Mouse (Mus musculus) liver (tissue): ENCODE measurements around the gene Ppme1.
A peak's percentile ranks its signal among the peaks of the same experiment; 100 is the strongest.

ENCODE experiments used
- DNase-seq: peaks from one replicate; pipeline ENCODE4 v3.0.0-alpha.2; 2020; ENCODE audit warnings: mixed read lengths

The Ppme1 gene

DNA sequence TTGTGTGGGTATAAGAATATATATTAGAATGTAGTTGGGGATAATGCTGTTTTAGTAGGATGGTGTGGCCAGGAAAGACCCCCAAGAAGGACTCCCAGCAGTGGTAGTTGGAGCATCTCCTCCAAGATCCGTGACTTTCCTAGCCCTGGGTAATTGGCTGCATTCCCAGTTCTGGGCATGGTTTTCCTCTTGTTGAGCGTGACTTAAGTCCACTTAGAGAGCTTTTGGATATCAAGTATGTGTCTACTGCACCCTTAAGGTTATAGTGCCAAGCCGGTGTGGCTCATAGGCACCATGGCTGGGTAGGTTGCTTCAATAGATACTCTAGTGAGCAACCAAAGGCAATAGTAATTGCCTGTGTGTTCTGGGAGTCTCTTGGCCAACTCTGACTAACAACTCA lies 48.4 kb downstream of the Ppme1 start:
- no peak for DNase-seq

DNA sequence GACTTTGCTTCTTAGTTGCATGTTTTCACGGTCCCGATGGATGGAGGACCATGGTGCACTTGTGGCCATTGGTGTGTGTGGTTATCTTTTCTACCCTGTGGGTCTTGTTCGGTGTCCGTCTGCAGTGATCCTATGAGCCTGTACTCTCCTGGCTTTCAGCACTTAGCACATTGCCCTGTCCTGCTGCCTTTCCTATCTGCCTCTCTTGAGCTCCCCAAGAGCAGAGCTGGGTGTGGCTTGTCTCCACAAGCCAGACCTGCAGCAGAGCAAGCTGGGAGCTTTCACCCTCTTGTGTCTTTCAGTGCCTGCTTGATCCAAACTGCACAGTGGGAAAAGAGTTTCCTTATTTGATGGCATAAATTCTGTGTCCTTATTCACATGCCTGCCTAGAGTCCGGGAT lies 54.6 kb downstream of the Ppme1 start:
- DNase-seq: peak; percentile 47

DNA sequence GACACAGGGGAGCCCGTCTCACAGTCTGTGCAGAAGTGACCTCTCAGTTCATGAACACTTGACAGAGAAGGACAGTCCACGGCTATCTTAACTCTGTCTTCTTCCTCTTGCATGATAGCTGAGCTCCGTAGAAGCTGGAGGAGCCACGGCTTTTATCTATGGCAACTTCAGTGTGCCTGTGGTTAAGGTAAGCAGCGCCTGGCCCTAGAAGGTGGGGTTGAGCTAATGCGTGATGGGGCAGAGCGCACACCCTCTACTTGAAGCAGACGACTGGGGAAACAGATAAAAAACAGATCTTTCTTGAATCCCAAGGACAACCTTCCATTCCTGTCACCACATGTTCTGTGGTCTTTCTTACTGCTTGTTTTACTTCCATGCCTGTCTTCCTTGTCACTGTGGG lies 55.2 kb downstream of the Ppme1 start:
- peak; percentile 55 for DNase-seq

GRCm38 (mm10) chr7:100312716-100313115 lies 59.4 kb downstream of the Ppme1 start:
- DNase-seq: no peak

DNA sequence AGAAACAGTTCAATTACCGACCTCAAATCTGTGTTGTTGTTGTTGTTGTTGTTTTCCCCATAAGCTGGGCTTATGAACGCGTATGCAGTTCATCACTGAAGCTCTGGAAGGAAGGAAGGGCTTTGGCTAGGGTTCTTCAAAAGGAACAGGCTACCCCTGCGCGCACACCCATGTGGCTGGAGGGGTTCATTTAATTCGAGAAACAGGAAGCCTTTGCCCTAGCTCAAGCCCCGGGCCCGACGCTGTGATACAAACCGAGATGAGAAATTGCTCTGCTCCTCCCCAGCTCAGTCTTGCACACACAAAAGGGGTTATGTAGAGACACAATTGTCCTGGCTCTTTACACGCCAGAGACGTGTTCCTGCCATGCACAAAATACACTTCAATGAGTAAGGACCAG lies 61.8 kb downstream of the Ppme1 start:
- DNase-seq: no peak

DNA sequence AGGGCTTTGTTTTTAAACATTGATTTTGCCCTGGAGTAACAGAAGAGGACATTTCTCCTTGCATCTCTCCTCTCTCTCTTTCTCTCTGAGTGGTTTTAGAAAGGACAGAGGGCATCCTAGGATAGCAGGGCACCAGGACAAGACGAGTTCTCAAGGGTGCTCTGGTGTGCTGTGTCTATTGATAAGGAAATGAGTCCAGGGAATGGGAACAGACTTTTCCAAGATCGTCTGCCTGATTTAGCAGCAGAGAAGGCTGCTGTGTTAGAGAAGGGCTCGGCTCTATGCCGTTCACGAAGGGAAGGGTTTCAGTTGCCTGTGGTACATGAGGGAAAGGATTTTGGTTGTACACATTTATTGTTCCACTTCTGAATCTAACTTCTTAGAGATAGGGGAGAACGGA lies 62.4 kb downstream of the Ppme1 start:
- DNase-seq: no peak

GRCm38 (mm10) chr7:100309216-100309615 lies 62.9 kb downstream of the Ppme1 start:
- no peak for DNase-seq

- DNase-seq: no peak
These were observed 64.0 kb downstream of the Ppme1 start for GRCm38 (mm10) chr7:100307872-100308653.

- no peak for DNase-seq
These were observed 66.2 kb downstream of the Ppme1 start for GRCm38 (mm10) chr7:100305894-100306293.

GRCm38 (mm10) chr7:100302316-100302715 lies 69.8 kb downstream of the Ppme1 start:
- no peak for DNase-seq

DNA sequence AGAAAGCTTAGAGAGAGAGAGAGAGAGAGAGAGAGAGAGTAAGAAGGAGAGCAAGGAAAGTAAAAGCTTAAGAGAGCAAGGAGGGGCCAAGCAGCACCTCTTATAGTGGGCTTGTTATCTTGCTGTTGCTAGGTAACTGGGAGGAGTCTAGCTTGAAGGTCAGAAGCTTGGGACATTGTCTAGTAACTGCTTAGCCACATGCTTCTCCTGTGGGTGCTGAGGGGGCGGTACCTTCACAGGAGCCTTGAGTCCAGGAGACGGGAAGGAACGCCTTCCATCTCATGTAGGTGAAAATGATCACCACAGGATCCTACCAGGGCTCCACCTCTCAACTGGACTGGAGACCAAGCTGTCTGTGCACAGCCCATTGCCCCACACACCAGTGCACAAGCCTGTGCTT lies 70.7 kb downstream of the Ppme1 start:
- DNase-seq: no peak

- no peak for DNase-seq
These were observed 73.1 kb downstream of the Ppme1 start for GRCm38 (mm10) chr7:100298861-100299510.

DNA sequence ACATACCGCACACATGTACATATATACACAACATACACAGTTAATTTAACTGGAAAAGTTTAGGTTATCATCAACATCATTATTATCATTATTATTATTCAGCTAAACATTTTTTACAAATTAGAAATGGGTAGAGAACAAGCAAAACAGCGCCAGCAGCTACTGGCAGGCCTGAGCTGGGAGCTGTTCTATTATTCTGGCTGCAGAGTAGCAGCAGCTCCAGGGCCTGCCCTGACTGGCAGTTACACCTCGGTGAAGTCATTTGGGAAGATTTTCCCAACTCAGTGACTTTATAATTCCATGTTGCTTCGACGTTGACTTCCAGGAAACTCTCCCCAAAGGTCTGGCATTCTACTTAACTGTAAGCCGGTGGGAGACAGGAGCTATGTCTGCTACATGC lies 75.4 kb downstream of the Ppme1 start:
- DNase-seq: no peak

DNA sequence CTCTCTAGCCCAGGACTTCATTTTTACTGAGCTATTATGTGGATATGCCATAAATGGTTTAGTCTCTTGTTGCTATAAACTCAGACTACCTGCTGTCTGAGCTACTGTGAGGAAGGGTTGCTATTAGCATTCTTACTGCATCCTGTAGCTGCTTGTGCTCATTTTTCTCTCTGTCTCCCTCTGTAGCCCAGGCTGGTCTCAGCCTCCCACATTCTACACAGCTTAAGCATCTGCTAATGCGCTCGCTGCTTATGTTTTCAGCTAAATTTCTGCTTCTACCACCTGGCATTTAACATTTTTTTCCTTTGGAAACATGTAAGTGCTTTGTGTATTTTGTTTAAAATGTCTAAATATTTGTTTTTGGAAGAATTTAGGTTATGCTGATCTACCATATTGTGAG lies 76.4 kb downstream of the Ppme1 start:
- DNase-seq: no peak

GRCm38 (mm10) chr7:100293546-100293945 lies 78.6 kb downstream of the Ppme1 start:
- no peak for DNase-seq

DNA sequence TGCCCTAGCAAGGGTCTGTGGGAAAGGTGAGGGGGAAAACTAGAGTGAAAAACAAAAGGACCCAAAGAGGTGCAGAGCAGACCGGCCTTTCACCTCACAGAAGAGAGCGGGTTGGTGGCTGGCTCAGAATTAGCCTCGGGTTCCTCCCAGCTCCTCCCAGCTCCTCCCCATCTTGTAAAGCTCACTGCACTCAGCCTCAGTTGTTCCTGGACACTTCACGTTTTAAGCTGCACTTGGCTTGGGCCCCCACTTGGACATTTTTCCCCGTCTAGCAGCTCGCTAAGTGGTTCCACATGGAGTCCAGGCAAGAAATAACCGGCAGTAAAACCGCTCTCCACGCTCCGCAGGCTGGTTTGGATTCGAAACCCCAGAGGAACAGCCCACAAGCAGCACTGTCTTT lies 83.5 kb downstream of the Ppme1 start:
- peak; percentile 18 for DNase-seq

GRCm38 (mm10) chr7:100287748-100288578 lies 84.1 kb downstream of the Ppme1 start:
- DNase-seq: peak; percentile 74

DNA sequence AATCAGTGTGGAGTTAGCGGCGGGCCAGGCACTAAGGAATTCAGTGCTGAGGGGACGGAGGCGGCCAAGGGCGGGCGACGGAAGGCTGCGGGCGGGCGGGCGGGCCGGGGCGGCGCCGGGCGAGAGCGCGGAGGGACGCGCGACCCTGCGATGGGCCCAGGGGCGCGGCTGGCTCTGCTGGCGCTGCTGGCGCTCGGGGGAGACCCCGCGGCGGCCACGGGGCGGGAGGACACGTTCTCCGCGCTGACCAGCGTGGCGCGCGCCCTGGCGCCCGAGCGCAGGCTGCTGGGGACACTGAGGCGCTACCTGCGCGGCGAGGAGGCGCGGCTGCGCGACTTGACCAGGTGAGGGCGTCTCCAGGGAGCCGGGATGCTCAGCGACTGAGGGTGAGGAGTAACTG lies 86.7 kb downstream of the Ppme1 start, which contains the start of gene P4ha3:
Gene P4ha3, plus strand, starts transcription at position 138 of the 400 bp plus-strand sequence.
- DNase-seq: peak; percentile 18

DNA sequence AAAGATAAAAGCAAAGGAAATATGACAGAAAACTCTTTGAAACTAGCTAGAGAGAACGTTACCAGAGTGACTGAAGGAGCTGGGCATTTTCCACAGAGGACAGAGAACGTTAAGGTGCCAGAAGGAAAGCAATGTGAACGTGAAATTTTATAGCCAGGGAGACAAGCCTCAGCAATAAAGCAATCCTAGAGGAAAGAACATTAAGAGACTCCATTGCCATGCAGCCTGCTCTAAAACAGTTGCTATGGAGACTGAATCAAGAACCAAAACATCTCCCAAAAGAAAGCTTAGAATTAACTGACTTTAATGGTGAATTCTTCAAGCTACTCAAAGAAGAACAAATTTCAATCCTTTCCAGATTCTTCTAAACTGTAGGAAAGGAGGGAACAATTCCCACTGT lies 88.8 kb downstream of the Ppme1 start:
- DNase-seq: no peak

GRCm38 (mm10) chr7:100281596-100281995 lies 90.5 kb downstream of the Ppme1 start:
- no peak for DNase-seq

GRCm38 (mm10) chr7:100279803-100280202 lies 92.3 kb downstream of the Ppme1 start:
- peak; percentile 32 for DNase-seq
